Mouse (Mus musculus) cortical plate, adult 2 months (tissue): ENCODE measurements around the gene Il23a.

ENCODE experiments used
- CTCF ChIP-seq: fragments of 200-500 bp; IDR thresholded peaks from 2 replicates; pipeline ENCODE4 v1.5.1; 2011; ENCODE audit warnings: mild to moderate bottlenecking, control low read depth, low read length; ENCODE audit not compliant: insufficient read depth; ENCODE audit errors: extremely low read depth
- POLR2A ChIP-seq: fragments of 200-500 bp; IDR thresholded peaks from 2 replicates; pipeline ENCODE4 v1.6.1; 2011; ENCODE audit warnings: mild to moderate bottlenecking, low read length, control low read depth; ENCODE audit not compliant: insufficient read depth; ENCODE audit errors: extremely low read depth

DNA sequence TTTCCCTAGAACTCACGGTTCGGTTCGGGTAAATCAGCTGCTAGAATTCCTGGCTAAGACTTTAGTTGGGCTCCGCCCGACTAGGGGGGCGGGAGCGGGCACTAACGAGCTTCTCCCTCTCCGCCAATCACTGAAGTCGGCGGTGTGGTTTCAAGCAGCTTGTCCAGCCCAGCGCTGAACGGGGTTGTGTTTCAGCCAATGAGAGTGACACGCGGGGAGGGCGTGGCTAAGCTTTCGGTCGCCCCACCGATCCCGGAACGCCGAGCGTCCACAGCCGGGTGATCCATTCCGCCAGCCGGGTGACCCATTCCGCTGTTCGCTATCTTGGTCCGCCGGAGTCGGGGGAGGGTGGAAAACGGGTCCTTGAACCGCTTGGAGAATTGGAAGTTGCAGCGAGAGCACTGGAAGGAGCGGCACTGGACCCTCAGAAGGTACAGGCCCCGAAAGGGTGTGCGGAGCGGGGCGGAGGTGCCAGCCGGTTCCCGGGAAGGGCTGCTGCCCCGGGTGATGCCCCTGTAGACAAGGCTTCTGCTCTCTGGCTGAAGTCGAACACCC lies 28.2 kb downstream of the Il23a start, which contains the start of gene Stat2:
- TF ChIP-seq CTCF = no peak
- peak; percentile 91 for TF ChIP-seq POLR2A
